Comparison of ENCODE assay signal across 26 mouse cellular contexts in the genomic region with DNA sequence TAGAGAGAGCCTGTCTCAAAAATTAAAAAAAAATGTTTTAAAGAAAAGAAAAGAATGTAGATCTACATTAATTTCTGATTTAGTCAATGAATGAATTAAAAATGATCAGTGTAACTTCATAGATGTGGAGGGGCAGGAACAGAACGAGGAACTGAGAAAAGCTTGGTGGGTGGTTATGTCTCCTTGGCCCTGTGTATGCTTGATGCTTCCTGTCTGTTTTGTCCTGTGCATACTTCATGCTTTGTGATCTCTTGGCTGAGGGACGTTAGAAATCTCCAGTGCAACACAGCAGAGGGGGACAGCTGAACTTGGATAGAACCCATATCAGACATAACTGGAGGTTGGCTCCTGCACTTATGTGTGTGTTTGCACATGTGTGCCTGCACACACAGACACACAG. TPM values are rescaled to one million over a fixed set of nuclear protein-coding genes. Genes with fewer than 3 reads are reported as not detected.
DNase-seq lines count a peak whose midpoint lies in the region; ATAC-seq and TF ChIP-seq lines count a peak whose summit lies in the region.
"Had no signal": no experiment of that assay in that cellular context is flagged by ENCODE, and none has a peak within 500 bp of the region (broad histone marks: within the 10 kb centered on the region; RNA-seq: fewer than 3 reads in every experiment).

No protein-coding gene starts in this region.

- DNase-seq in layer of hippocampus, adult 2 months (ENCODE audit: low spot score in 2 of 2) = no peak
- no peak for DNase-seq in layer of hippocampus, adult 8-10 months (ENCODE audit: low spot score in 2 of 2)
- DNase-seq in splenic B cell, adult 2 months (ENCODE audit: low read depth, low spot score) = peak; percentile 54
- DNase-seq in gastrocnemius, adult 2 months = no peak
- no peak for DNase-seq in spleen, adult 12 weeks (ENCODE audit: low spot score)
- DNase-seq: adrenal gland, adult 8-10 months; adrenal gland, postnatal 14 days; adrenal gland, postnatal 36 days; cerebellum, adult 11-12 months; cerebellum, adult 2 months; cerebellum, adult 9-10 months; cerebellum, postnatal 10 days; cerebellum, postnatal 25 days; embryo, embryonic 11 days had no signal

- H3K36me3 ChIP-seq in splenic B cell, adult 2 months (ENCODE audit: control insufficient read depth, insufficient read depth, low read length, poor library complexity, severe bottlenecking) = 0 out of 2 replicates have a peak, but pooled peaks cover 4% of the 10 kb centered on the region
- H3K36me3 ChIP-seq: G1E had no signal

- H3K4me3 ChIP-seq in layer of hippocampus, adult 2 months = no peak overlapping the region
- no peak overlapping the region for H3K4me3 ChIP-seq in gastrocnemius, adult 2 months
- H3K4me3 ChIP-seq: embryonic facial prominence, embryonic 13.5 days; embryonic facial prominence, embryonic 15.5 days; erythroblast, embryonic 14.5 days; forebrain, embryonic 10.5 days; forebrain, embryonic 12.5 days had no signal

- TF ChIP-seq CTCF in layer of hippocampus, adult 2 months (conservative IDR thresholded peaks at IDR 0.05) = no peak
- no peak for TF ChIP-seq CTCF in gastrocnemius, adult 2 months (IDR thresholded peaks at IDR 0.05)

- intact Hi-C loops in gastrocnemius, adult 2 months (cut with DNase I) = no loop called here

- peak; percentile 33; the same call in 1 of the 2 replicates for ATAC-seq in granulocyte monocyte progenitor cell, adult 5-6 weeks (replicated peaks; ENCODE audit: poor library complexity, severe bottlenecking)
- ATAC-seq: activated CD4-positive, CD25-positive, alpha-beta regulatory T cell, adult 4 months; forebrain, embryonic 14.5 days; Patski had no signal

- peak overlapping the region; percentile 36; the same call in 1 of the 2 replicates for H3K27ac ChIP-seq in layer of hippocampus, adult 2 months
- H3K27ac ChIP-seq in gastrocnemius, adult 2 months = no peak overlapping the region
- H3K27ac ChIP-seq: embryonic facial prominence, embryonic 13.5 days; forebrain, embryonic 10.5 days; forebrain, embryonic 12.5 days had no signal

- no peaks in the 10 kb centered on the region for H3K27me3 ChIP-seq in splenic B cell, adult 2 months (ENCODE audit: control insufficient read depth, insufficient read depth, low read length, poor library complexity, severe bottlenecking)
- H3K27me3 ChIP-seq: embryonic facial prominence, embryonic 13.5 days; embryonic facial prominence, embryonic 15.5 days; forebrain, embryonic 12.5 days; Patski had no signal

RNA-seq across cellular contexts. Expression of gene Acot2, which starts 9.6 kb away (rescaled TPM):
- 10 to 100 TPM; 16.2 to 18.1 TPM for total RNA-seq in layer of hippocampus, adult 2 months (2021)
- total RNA-seq in layer of hippocampus, adult 8-10 months (2022) = 10 to 100 TPM; 13.3 to 15.7 (median 14.6) TPM
- total RNA-seq in granulocyte monocyte progenitor cell, adult 5-6 weeks (2014; fragmentation: Nextera tagmentation) = 10.1 and 14.0 TPM in 2 replicates
- 11.5 and 12.0 TPM in 2 replicates for total RNA-seq in granulocyte monocyte progenitor cell, adult 5-6 weeks (2017)
- 10 to 100 TPM; 11.7 to 22.1 TPM for total RNA-seq in gastrocnemius, adult 2 months (2021)

RNA-seq across cellular contexts. Expression of gene Acot1, which starts 12.1 kb away (rescaled TPM):
- 10 to 100 TPM; 27.0 to 28.3 TPM for total RNA-seq in layer of hippocampus, adult 2 months (2021)
- total RNA-seq in layer of hippocampus, adult 8-10 months (2022) = 10 to 100 TPM; 21.5 to 25.1 (median 24.2) TPM
- 14.7 and 16.2 TPM in 2 replicates for total RNA-seq in granulocyte monocyte progenitor cell, adult 5-6 weeks (2014; fragmentation: Nextera tagmentation)
- 9.6 and 12.3 TPM in 2 replicates for total RNA-seq in granulocyte monocyte progenitor cell, adult 5-6 weeks (2017)
- 1 to 10 TPM; 2.2 to 3.9 TPM for total RNA-seq in gastrocnemius, adult 2 months (2021)

RNA-seq across cellular contexts. Expression of gene Heatr4, which starts 12.6 kb away (rescaled TPM):
- total RNA-seq in layer of hippocampus, adult 2 months (2021) = not detected
- under 1 TPM in 2 of 4 experiments, not detected in 2; 0.11 to 0.14 TPM for total RNA-seq in layer of hippocampus, adult 8-10 months (2022)
- total RNA-seq in granulocyte monocyte progenitor cell, adult 5-6 weeks (2014; fragmentation: Nextera tagmentation) = not detected in 2 replicates
- not detected in 2 replicates for total RNA-seq in granulocyte monocyte progenitor cell, adult 5-6 weeks (2017)
- not detected for total RNA-seq in gastrocnemius, adult 2 months (2021)
- total RNA-seq: adrenal gland, adult 18-20 months; adrenal gland, adult 8-10 months; adrenal gland, postnatal 14 days; adrenal gland, postnatal 36 days; common myeloid progenitor, adult 5-6 weeks had no signal

RNA-seq across cellular contexts. Expression of gene Acot4, which starts 41.0 kb away (rescaled TPM):
- 1 to 10 TPM; 3.2 to 3.4 TPM for total RNA-seq in layer of hippocampus, adult 2 months (2021)
- total RNA-seq in layer of hippocampus, adult 8-10 months (2022) = 1 to 10 TPM; 2.2 to 3.3 (median 2.7) TPM
- total RNA-seq in granulocyte monocyte progenitor cell, adult 5-6 weeks (2014; fragmentation: Nextera tagmentation) = 0.13 TPM in 1 of 2 replicates, not detected in the other
- not detected in 2 replicates for total RNA-seq in granulocyte monocyte progenitor cell, adult 5-6 weeks (2017)
- under 1 TPM; 0.05 to 0.08 TPM for total RNA-seq in gastrocnemius, adult 2 months (2021)
- total RNA-seq: common myeloid progenitor, adult 5-6 weeks had no signal

RNA-seq across cellular contexts. Expression of gene Gm49366, which starts 41.5 kb away (rescaled TPM):
- 1 to 10 TPM in 1 of 2 experiments, not detected in 1; 2.9 TPM for total RNA-seq in layer of hippocampus, adult 2 months (2021)
- not detected for total RNA-seq in layer of hippocampus, adult 8-10 months (2022)
- not detected in 2 replicates for total RNA-seq in granulocyte monocyte progenitor cell, adult 5-6 weeks (2014; fragmentation: Nextera tagmentation)
- not detected in 2 replicates for total RNA-seq in granulocyte monocyte progenitor cell, adult 5-6 weeks (2017)
- not detected for total RNA-seq in gastrocnemius, adult 2 months (2021)
- total RNA-seq: adrenal gland, adult 18-20 months; adrenal gland, postnatal 14 days; adrenal gland, postnatal 36 days; common myeloid progenitor, adult 5-6 weeks; G1E had no signal
